Mouse (Mus musculus): ENCODE data around the gene Ier3. TPM values are rescaled to one million over a fixed set of nuclear protein-coding genes. Genes with fewer than 3 reads are reported as not detected.
A peak's percentile ranks its signal among the peaks of the same experiment; 100 is the strongest.

Gene Ier3
- polyA plus RNA-seq, 1 experiment from 2014 or later, result 17.2 TPM

DNA sequence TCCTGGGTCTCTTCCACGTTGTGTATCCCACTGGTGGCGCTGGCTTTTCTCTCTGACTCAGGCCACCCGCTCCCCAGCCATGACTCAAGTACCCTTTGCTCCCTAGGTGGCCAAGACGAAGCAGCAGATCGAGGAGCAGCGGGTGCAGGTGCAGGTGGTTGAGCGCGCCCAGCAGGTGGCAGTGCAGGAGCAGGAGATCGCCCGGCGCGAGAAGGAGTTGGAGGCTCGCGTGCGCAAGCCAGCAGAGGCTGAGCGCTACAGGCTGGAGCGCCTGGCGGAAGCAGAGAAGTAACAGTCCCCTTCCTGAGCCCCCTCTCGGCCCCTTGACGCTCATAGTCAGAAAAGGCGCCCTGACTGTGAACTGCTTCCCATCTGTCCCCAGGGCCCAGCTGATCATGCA, 8.3 kb downstream of the Ier3 start:
- Histone ChIP-seq H3K36me3 (ENCODE audit: control insufficient read depth, insufficient read depth, low read length) (peaks cover 46% of the 10 kb centered on the region), H3K9me3 (ENCODE audit: control insufficient read depth, low read length) (no peaks in the 10 kb centered on the region), H3K9ac (ENCODE audit: low read depth, low read length) (peak overlapping the region; percentile 47; the same call in 1 of the 2 replicates), H3K4me3 (ENCODE audit: low read length) (no peak overlapping the region), H3K4me2 (ENCODE audit: low read length) (peak overlapping the region; percentile 2; the same call in 1 of the 2 replicates), H3K27me3 (replicated peaks; ENCODE audit: control insufficient read depth, insufficient read depth, low read length) (no peaks in the 10 kb centered on the region), H3K4me1 (ENCODE audit: control insufficient read depth, insufficient read depth, low read depth, low read length) (peaks cover 20% of the 10 kb centered on the region), H3K27ac (ENCODE audit: low read depth, low read length) (peak overlapping the region; percentile 3; the same call in 1 of the 2 replicates)
- peak; percentile 32; the same call in 1 of the 2 replicates for ATAC-seq
- WGBS, result 2% methylated on average over 21 of the region's 21 CpGs

DNA sequence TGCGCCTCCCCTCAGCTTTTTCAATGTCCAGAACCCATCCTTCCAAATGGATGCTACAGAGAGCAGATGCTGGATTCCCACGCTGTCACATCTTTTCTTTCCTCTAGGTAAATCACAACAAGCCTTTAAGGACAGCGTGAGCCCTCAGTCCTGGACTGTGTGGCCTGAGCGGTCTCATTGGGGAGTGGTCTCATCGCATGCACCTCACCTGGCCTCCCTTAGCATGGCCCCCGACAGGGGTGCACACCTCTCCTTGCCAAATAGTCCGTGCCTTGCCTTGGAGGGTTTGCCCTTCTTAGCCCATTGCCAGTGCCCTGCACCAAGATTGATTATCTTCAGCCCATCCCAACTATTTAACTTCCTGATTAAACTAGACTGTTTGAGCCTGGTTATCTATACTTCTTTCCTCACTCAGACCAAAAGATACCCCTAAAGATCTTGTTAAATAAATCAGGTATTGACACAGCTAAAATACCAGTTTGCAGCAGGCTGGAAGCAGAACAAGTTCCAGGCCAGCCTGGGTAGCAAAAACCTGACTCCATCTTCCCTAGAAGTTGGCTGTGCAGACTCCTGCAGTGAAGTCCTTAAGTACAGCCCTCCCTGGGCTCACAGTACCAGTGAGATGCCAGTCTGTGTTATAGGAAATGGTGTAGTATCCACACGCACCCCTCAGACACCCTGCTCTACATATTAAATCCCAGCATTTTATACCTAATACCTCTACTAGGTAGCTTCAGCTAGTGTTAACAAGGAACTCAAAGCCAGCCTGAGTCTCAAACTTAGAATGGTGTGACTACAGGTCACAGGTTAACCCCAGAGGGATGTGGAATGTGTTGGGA, 11.1 kb downstream of the Ier3 start:
- no peak overlapping the region for H3K4me2 ChIP-seq (ENCODE audit: low read length)
- no peaks in the 10 kb centered on the region for H3K27me3 ChIP-seq (replicated peaks; ENCODE audit: control insufficient read depth, insufficient read depth, low read length)
- peaks cover 38% of the 10 kb centered on the region for H3K36me3 ChIP-seq (ENCODE audit: control insufficient read depth, insufficient read depth, low read length)
- H3K9ac ChIP-seq (ENCODE audit: low read depth, low read length), result no peak overlapping the region
- peaks cover 35% of the 10 kb centered on the region for H3K4me1 ChIP-seq (ENCODE audit: control insufficient read depth, insufficient read depth, low read depth, low read length)
- 65% methylated on average over 8 of the region's 8 CpGs for WGBS
- no peak overlapping the region for H3K27ac ChIP-seq (ENCODE audit: low read depth, low read length)
- no peak for ATAC-seq
- H3K4me3 ChIP-seq (ENCODE audit: low read length), result no peak overlapping the region
- H3K9me3 ChIP-seq (ENCODE audit: control insufficient read depth, low read length), result no peaks in the 10 kb centered on the region

DNA sequence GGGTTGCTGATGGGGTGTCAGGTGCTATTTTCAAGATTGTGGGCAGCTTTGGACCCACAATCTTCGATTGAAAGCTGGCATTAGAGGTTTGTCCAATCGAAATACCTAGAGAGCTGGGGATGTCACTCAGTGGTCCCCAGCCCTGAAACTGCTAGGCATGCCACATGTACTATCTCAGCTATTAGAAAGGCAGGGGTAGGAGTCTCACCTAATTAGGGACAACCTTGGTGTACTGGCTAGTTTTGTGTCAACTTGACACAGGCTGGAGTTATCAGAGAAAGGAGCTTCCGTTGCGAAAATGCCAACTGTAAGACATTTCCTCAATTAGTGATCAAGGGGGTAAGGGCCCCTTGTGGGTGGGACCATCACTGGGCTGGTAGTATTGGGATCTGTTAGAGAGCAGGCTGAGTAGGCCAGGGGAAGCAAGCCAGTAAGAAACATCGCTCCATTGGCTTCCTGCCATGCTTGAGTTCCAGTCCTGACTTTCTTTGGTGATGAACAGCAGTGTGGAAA, 11.8 kb downstream of the Ier3 start:
- Histone ChIP-seq H3K9me3 (ENCODE audit: control insufficient read depth, low read length) (no peaks in the 10 kb centered on the region), H3K4me1 (ENCODE audit: control insufficient read depth, insufficient read depth, low read depth, low read length) (peaks cover 35% of the 10 kb centered on the region), H3K36me3 (ENCODE audit: control insufficient read depth, insufficient read depth, low read length) (peaks cover 35% of the 10 kb centered on the region), H3K9ac (ENCODE audit: low read depth, low read length) (no peak overlapping the region), H3K27ac (ENCODE audit: low read depth, low read length) (no peak overlapping the region), H3K4me3 (ENCODE audit: low read length) (no peak overlapping the region), H3K4me2 (ENCODE audit: low read length) (no peak overlapping the region), H3K27me3 (replicated peaks; ENCODE audit: control insufficient read depth, insufficient read depth, low read length) (no peaks in the 10 kb centered on the region)
- 24% methylated on average over 5 of the region's 5 CpGs for WGBS
- no peak for ATAC-seq

DNA sequence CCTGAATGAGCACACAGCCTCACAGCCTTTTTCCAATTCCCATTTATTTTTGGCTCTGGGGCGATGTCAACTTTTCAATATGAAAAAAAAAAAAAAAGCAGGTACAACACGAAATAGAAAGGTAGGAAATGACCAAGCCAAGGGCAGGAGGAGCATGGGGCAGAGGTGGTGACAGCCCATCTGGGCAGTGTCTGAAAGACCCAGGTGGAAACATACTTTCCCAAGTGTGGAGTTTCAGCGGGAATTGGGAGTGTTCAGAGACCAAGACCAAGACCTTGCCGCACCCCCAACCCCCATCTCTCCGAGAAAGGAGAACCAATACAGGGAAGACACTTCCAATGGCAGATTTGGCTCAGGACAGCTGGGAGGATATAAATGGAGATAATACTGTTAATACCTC, 12.4 kb downstream of the Ier3 start:
- Histone ChIP-seq H3K9me3 (ENCODE audit: control insufficient read depth, low read length) (no peaks in the 10 kb centered on the region), H3K9ac (ENCODE audit: low read depth, low read length) (no peak overlapping the region), H3K36me3 (ENCODE audit: control insufficient read depth, insufficient read depth, low read length) (peaks cover 35% of the 10 kb centered on the region), H3K27me3 (replicated peaks; ENCODE audit: control insufficient read depth, insufficient read depth, low read length) (no peaks in the 10 kb centered on the region), H3K27ac (ENCODE audit: low read depth, low read length) (no peak overlapping the region), H3K4me3 (ENCODE audit: low read length) (no peak overlapping the region), H3K4me2 (ENCODE audit: low read length) (peak overlapping the region; percentile 5), H3K4me1 (ENCODE audit: control insufficient read depth, insufficient read depth, low read depth, low read length) (peaks cover 35% of the 10 kb centered on the region)
- WGBS, result 52% methylated on average over 5 of the region's 5 CpGs
- no peak for ATAC-seq

DNA sequence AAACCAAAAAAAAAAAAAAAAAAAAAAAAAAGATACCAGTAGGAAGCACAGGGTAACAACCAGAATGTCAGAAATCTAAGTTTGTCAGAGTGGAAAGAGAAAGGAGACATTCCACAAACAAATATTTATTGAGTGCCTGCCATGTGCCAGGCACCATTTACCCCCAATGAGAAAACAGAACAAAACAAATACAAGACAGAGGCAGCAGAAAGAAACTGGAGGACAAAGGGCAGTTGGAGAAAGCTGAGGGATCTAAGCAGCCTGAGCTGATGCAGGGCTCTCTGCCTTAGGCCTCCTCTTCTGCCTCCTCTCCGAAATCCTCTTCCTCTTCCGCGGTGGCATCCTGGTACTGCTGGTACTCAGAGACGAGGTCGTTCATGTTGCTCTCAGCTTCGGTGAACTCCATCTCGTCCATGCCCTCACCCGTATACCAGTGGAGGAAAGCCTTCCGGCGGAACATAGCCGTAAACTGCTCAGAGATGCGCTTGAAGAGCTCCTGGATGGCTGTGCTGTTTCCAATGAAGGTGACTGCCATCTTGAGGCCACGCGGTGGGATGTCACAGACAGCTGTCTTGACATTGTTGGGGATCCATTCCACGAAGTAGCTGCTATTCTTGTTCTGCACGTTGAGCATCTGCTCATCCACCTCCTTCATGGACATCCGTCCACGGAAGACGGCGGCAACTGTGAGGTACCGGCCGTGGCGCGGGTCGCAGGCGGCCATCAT, 13.4 kb downstream of the Ier3 start:
- H3K4me2 ChIP-seq (ENCODE audit: low read length), result peak overlapping the region; percentile 74
- H3K27me3 ChIP-seq (replicated peaks; ENCODE audit: control insufficient read depth, insufficient read depth, low read length), result no peaks in the 10 kb centered on the region
- 71% methylated on average over 26 of the region's 26 CpGs for WGBS
- H3K4me3 ChIP-seq (ENCODE audit: low read length), result peak overlapping the region; percentile 77
- H3K27ac ChIP-seq (ENCODE audit: low read depth, low read length), result peak overlapping the region; percentile 16; the same call in 1 of the 2 replicates
- H3K36me3 ChIP-seq (ENCODE audit: control insufficient read depth, insufficient read depth, low read length), result peaks cover 35% of the 10 kb centered on the region
- peaks cover 39% of the 10 kb centered on the region for H3K4me1 ChIP-seq (ENCODE audit: control insufficient read depth, insufficient read depth, low read depth, low read length)
- H3K9ac ChIP-seq (ENCODE audit: low read depth, low read length), result peak overlapping the region; percentile 38
- ATAC-seq, result no peak
- H3K9me3 ChIP-seq (ENCODE audit: control insufficient read depth, low read length), result no peaks in the 10 kb centered on the region

DNA sequence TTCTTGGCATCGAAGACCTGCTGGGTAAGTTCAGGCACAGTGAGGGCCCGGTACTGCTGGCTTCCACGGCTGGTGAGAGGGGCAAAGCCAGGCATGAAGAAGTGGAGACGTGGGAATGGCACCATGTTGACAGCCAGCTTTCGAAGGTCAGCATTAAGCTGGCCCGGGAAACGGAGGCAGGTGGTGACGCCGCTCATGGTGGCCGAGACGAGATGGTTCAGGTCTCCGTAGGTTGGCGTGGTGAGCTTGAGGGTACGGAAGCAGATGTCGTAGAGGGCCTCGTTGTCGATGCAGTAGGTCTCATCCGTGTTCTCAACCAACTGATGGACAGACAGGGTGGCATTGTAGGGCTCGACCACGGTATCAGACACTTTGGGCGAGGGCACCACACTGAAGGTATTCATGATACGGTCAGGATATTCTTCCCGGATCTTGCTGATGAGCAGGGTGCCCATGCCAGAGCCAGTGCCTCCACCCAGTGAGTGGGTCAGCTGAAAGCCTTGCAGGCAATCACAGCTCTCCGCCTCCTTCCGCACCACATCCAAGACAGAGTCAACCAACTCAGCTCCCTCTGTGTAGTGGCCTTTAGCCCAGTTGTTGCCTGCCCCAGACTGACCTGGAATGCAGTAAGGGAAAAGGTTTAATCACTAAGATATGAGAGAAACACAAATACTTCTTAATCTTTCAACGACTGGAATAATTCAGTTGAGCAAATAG, 14.1 kb downstream of the Ier3 start:
- Histone ChIP-seq H3K27me3 (replicated peaks; ENCODE audit: control insufficient read depth, insufficient read depth, low read length) (no peaks in the 10 kb centered on the region), H3K9ac (ENCODE audit: low read depth, low read length) (peak overlapping the region; percentile 48), H3K27ac (ENCODE audit: low read depth, low read length) (peak overlapping the region; percentile 16; the same call in 1 of the 2 replicates), H3K9me3 (ENCODE audit: control insufficient read depth, low read length) (no peaks in the 10 kb centered on the region), H3K4me2 (ENCODE audit: low read length) (peak overlapping the region; percentile 74), H3K36me3 (ENCODE audit: control insufficient read depth, insufficient read depth, low read length) (peaks cover 35% of the 10 kb centered on the region), H3K4me3 (ENCODE audit: low read length) (peak overlapping the region; percentile 77), H3K4me1 (ENCODE audit: control insufficient read depth, insufficient read depth, low read depth, low read length) (peaks cover 37% of the 10 kb centered on the region)
- 73% methylated on average over 26 of the region's 26 CpGs for WGBS
- no peak for ATAC-seq

DNA sequence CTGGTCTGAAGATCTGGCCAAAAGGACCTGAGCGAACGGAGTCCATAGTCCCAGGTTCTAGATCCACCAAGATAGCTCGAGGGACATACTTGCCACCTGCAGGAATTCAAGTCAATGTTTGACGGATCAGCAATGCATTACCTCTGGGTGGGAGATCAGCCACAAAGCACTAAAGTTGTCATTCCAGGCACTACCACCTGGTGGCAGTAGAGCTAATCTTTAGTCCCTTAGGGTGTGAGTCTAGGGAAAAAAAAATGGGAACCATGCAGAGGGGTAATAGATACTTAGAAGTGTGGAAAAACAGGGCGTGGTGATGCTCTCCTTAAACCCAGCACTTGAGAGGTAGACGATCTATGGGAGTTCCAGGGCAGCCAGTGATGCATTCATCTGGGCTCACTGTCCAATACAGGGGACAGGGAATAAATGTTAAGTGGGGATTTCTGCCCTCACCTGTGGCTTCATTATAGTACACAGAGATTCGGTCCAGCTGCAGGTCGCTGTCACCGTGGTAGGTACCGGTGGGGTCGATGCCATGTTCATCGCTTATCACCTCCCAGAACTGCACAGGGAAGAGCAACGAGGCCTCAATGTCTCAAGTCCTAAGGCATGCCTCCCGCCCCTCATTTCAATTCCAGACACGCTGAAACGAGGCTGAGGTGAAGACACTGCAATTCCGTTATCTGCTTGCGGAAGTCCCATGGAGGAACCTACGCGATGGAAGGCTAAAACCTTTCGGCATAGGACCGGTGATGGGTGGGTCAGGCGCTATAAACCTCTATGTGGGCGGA, 14.9 kb downstream of the Ier3 start:
- Histone ChIP-seq H3K27me3 (replicated peaks; ENCODE audit: control insufficient read depth, insufficient read depth, low read length) (no peaks in the 10 kb centered on the region), H3K9ac (ENCODE audit: low read depth, low read length) (peak overlapping the region; percentile 96), H3K4me3 (ENCODE audit: low read length) (peak overlapping the region; percentile 77), H3K4me2 (ENCODE audit: low read length) (peak overlapping the region; percentile 74), H3K9me3 (ENCODE audit: control insufficient read depth, low read length) (no peaks in the 10 kb centered on the region), H3K27ac (ENCODE audit: low read depth, low read length) (peak overlapping the region; percentile 95), H3K4me1 (ENCODE audit: control insufficient read depth, insufficient read depth, low read depth, low read length) (peaks cover 37% of the 10 kb centered on the region), H3K36me3 (ENCODE audit: control insufficient read depth, insufficient read depth, low read length) (peaks cover 28% of the 10 kb centered on the region)
- 7% methylated on average over 24 of the region's 24 CpGs for WGBS
- ATAC-seq, result no peak

DNA sequence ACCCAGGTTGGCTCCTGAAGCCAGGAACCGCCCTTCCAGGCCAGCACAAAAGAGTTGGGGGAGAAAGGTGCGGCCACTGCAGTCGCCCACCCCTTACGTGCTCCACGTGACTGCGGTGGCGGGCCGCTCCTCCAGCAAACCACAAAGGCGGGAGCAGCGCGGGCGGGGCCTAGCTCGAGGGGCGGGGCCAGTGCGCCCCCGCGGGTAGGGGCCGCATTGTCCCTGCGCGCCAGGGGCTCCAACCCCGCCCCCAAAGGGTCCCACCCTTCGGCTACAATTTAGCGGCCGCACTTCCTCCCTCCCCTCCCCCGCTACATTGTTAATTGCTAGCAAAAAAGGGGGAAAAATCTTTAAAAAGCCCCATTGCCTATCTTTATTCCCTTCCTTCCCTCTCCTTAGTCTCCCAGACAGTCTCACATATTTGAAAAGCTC, 15.5 kb downstream of the Ier3 start:
- H3K4me1 ChIP-seq (ENCODE audit: control insufficient read depth, insufficient read depth, low read depth, low read length), result peaks cover 38% of the 10 kb centered on the region
- no peaks in the 10 kb centered on the region for H3K9me3 ChIP-seq (ENCODE audit: control insufficient read depth, low read length)
- peak overlapping the region; percentile 74 for H3K4me2 ChIP-seq (ENCODE audit: low read length)
- H3K27me3 ChIP-seq (replicated peaks; ENCODE audit: control insufficient read depth, insufficient read depth, low read length), result no peaks in the 10 kb centered on the region
- H3K9ac ChIP-seq (ENCODE audit: low read depth, low read length), result peak overlapping the region; percentile 96
- WGBS, result 0% methylated on average over 3 of the region's 25 CpGs
- H3K27ac ChIP-seq (ENCODE audit: low read depth, low read length), result peak overlapping the region; percentile 95
- peaks cover 27% of the 10 kb centered on the region for H3K36me3 ChIP-seq (ENCODE audit: control insufficient read depth, insufficient read depth, low read length)
- ATAC-seq, result peak; percentile 21
- peak overlapping the region; percentile 77 for H3K4me3 ChIP-seq (ENCODE audit: low read length)

All from hindbrain, embryonic 16.5 days (tissue).